Mouse (Mus musculus) right cerebral cortex, adult 2 months (tissue): Measurements from ENCODE around the gene 1700020L24Rik.

Experiments
- DNase-seq, 2 experiments: peaks; one replicate each; pipeline ENCODE4 v3.0.0; 2021 to 2022; ENCODE audit warnings: low spot score in 2 of 2

The 1700020L24Rik gene

DNA sequence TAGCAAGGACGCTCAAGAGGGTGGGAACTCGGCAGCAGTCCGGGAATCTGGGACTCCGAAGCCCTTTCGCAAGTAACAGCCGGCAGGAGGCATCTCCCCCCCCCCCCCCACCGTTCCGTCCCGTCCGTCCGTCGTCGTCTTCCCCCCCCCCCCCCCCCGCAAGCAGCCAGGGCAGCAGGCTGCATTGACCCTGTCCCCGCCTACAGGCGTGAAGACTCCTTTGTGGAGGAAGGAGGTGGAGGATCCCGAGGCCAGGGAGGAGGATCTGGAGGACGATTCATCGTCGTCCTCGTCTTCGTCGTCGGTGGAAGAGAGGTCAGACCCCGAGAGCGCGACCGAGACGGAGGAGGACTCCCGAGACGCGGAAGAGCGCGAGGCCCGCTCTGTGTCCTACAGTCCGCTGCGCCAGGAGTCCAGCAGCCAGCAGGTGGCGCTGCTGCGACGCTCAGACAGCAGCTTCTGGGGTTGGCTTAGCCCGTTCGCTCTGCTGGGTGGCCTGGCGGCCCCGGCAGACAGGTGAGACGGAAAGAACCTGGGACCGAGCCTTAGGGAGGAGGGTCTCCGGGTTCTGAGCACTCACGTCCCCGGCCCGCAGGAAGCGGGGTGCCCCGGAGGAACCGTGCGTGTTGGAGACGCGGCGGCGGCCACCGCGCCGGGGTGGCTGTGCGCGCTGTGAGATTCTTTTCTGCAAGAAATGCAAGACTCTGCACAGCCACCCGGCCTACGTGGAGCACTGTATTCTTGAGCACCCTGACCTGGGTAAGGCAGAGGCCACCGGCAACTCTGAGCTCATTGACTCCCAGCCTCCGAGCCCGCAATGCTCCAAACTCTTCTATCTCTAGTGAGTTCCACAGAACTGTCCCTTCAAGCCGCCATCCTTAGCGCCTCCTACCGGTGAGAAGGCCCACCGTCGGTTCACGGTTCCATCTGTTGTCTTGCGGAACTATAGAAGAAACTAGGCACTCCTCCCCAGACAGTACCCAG, 2.9 kb downstream of the 1700020L24Rik start:
- peak; percentile 87 to 89 for DNase-seq

DNA sequence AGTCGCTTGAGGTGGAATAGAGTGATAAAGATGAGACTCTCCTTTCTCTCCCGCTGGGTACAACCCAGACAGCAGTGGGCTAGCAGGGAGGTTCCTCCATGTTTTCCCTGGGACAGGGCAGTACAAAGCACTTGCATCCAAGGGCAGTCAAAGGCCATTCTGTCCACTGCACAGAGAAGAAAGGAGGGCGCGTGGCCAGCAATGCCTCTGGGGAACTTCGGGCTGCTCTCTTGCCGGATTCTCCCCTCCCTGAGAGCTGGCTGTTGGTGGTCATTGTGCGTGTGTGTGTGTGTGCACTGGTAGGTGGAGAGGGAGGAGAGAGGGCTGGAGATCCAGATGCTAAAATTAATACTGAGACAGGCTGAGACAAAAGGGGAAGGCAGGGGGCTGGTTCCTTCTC, 3.8 kb downstream of the 1700020L24Rik start:
- no peak for DNase-seq

DNA sequence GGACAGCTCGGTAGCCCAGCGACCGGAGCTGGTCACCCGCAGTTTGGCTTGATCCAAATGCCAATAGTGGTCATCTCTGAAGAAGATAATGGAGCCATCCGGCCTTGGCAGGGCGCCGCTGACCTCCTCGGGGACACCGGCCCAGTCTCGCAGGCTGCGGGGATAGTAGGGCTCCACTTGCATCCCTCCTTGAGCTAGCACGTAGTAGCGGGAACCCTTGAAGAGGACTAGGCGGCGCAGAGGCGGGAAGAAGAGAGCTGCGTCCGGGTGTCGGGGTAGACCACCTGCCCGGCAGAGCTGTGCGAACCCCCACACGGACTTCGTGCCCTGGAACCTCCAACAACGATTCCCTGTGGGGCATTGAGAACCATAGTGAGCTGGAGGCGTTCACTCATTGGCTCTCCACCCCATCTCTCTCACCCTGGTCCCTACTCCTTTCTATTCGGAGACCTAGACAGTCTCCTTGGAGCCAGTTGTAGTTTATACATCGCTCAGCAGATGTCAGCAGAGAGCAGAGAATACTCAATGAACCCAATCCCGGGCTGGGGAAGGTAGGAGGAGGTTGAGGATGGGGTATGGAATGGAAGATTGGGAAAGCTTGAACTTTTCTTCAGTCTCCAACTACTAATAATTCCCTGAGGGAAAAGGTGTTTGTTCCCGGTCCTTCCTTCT, 5.3 kb downstream of the 1700020L24Rik start:
- DNase-seq = peak; percentile 85 to 90

DNA sequence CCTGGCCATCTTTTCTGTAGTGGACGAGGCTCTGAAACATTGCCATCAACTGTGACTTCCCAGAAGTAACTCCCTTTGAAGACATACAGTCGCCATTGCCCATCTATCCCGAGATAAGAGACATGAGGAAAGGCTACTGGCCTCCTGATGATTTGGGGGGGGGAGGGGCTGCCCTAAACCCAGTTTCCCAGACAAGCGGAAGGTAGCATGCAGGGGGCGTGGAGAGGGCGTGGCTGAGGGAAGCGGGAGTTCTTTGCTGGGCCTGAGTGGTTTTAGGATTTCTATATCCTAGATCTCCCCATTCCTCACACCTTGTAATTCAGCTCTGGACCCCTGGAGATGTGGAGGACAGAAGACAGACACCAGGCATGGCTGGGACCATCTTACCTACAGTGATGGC, 6.3 kb downstream of the 1700020L24Rik start:
- no peak for DNase-seq

DNA sequence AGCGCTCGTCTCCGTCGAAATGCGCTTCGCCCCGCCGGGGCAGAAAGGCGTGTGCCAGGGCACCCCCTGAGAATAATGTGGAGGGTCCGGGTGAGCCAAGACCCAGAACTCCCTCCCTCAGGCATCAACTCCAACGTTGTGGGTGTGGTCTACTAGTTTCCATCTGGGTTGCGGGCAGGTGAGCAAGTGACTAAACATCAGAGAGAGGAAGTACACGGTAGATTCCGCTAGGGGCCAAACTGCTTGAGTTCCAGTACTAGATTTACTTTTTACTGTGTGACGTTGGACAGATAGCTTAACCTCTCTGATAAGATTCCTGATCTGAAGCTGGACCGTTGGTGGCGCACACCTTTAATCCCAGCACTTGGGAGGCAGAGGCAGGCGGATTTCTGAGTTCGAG, 7.5 kb downstream of the 1700020L24Rik start:
- no peak for DNase-seq

DNA sequence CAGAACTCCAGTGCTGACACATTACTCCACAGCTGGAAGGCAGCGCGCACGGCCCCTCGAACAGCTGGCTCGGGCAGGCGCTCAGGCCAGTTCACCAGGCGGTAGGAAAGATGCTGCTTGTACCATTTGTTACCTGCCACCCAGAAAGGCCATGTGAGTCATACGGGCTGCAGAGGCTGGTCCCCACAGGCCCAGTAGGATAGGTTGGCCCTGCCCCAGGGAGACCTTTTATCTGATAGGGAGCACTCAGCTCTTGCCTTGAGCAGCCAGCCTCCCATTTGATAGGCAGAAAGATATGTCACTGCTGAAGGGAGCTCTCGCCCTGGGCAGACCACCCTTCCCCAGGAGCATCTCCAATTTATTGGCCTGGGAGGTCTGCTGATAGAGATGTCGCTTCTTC, 10.1 kb downstream of the 1700020L24Rik start:
- DNase-seq = no peak

DNA sequence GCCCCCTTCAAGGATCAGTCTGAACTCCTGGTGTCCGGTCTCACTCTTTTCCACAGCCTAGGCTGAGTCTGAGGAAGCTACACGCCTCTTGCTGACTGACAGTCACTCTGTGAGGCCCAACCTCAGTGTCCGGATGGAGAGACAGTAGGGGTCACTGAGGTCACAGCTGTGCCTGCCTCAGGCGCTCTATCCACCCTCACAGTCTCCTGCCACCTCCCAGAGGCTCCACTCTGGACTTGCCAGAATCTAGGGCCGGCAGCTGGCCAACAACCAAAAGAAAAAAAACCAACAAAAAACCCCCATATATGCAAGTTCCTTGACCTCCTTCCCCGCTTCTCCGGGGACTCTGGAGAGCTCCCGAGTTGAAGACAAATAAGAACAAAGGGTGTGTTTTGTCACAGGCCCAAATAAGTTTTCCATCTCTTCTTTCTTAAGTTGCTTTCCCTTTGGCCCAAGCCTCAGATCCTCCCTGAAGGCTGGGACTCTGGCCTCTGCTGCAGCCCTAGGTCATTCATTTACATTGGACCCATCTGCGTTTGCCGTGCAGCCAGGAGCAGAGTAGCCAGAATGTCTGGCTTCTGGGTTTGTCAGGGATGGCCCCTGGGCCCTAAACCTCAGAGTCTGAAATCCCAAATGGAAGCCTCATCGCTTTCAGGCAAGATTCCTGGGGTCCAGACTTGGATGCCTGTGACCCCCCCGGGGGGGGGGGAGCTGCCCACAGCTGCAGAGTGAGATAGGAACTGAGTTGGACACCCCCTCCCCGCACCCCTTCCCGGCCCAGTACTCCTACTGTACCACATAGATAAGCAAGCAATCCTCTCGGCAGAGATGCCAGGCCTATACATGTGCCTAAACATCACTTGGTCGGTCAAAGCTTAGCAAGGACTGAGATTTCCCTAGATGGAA, 10.8 kb downstream of the 1700020L24Rik start:
- no peak for DNase-seq

DNA sequence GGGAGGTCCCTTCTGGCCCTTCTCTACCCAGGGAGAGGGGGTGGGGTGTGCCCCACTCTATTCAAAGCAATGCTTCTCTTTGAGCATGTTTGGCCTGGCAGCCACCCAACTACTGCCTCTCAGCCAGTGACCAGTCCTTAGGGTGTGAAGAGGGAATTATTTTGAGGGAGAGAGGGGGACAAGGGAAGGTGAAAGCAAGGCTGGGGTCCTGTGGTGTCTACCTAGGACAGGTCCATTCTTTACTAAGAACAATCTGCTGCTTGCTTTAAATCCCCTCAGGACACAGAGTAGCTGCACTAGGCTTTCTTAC, 11.4 kb downstream of the 1700020L24Rik start:
- DNase-seq = no peak

DNA sequence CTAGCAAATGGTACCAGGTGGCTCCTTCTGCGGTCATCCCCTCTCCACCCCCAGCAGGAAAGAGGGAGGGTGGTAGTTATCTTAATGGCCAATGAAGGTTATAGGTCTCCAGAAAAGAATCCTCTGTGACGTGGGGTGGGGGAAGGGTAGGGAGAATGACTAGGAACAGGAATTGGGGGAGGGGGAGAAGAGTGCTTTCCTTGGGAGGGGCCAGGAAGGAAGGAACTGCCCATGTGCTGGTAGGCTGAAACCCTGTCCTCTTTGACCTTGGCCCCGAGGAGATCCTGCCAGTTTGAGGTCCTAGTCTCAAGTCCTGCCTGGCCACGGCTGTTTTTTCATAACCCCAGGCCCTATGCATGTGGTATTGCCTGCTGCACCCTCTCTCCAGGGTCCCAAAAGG, 11.8 kb downstream of the 1700020L24Rik start:
- DNase-seq = no peak

DNA sequence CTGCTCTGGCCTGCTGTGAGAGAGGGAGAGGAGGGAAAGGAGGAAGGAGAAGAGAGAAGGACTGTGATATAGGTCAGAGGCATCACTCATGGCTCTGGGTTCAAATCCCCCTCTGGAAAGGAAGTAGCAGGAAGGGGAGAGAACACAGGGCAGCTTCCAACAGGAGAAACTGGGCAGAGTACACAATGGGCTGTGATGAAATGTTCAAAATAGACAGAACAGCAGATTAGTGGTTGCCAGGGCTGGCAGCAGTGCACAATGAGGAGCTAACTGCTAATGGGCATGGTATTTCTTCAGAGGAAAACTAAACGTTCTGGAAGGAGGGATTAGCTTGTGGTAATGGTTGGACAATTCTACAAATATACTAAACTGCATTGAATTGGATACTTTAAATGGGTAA, 13.1 kb downstream of the 1700020L24Rik start:
- no peak for DNase-seq

DNA sequence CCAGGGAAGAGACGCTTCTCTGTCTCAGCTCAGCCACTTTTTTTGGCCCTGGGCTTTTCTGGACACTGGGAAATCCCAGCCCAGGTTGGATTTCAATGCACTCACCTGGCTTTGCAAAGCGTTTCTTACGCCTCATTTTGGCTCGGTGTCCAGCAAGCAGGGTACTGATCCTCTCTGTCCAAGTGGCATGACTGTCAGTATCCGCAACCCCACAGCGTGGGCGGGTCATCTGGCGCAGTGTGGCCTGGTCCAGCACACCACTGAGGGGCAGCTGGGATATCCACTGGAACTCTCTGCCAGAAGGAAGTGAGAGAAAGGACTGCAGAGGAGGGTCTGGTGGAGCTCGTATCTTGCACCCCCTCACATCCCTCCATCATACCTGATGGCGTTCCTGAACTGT, 13.8 kb downstream of the 1700020L24Rik start:
- DNase-seq = no peak

DNA sequence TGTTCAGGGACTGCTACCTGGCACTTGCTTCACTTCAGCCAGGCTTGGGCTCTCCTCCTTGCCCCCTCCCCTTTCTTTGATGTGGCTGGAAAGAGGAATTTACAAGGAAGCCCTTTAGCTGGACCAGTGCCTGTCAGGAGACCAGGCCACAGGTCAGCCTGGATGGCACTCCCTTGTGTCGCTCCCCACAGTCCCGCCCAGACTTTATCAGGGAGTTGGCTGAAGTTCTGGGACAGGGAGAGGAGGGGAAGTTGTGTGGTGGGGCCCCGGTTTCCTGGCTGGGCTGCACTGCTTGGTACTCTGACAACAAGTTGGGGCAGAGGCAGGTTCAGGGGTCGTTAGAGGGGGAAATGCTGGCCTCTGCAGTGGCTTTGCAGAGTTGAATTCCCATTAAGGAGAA, 17.1 kb downstream of the 1700020L24Rik start:
- no peak for DNase-seq

DNA sequence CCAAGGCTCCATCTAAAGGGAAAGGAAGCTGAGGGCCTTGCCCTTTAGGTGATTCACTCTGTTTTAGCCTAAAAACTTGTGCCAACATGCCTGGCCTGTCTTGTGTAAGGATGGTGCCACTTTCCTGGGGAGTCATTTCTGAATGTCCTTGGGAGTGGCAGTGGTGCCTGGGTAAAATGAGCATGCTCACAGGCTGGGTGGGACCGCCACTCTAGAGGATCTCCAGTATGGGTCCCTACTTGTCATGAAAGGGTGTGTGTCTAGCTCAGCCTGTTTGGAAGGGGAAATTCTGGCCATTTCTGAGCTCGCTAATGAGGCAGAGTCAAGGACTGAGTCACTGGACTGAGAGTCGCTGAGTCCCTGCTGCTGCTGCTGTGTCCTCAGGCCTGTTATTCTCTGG, 18.1 kb downstream of the 1700020L24Rik start:
- DNase-seq = no peak

DNA sequence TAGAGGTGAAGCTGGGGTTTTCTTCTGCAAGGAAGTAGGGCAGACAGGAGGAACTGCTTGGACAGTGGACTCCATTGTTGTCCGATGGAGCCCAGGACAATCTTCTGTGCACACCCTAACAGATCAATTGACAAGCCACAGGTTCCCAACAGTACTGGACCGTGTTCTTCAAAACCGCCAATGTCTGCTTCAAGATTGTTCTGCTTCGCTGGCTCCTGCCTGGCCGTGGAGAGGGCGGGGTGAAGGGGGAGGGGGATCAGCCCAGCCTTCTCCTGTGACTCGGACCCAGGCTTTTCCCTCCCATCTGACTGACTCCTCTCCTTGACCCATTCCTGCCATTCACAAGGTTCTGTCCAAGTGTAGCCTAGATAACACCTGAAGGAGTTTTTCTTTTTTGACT, 19.8 kb downstream of the 1700020L24Rik start:
- DNase-seq = no peak

DNA sequence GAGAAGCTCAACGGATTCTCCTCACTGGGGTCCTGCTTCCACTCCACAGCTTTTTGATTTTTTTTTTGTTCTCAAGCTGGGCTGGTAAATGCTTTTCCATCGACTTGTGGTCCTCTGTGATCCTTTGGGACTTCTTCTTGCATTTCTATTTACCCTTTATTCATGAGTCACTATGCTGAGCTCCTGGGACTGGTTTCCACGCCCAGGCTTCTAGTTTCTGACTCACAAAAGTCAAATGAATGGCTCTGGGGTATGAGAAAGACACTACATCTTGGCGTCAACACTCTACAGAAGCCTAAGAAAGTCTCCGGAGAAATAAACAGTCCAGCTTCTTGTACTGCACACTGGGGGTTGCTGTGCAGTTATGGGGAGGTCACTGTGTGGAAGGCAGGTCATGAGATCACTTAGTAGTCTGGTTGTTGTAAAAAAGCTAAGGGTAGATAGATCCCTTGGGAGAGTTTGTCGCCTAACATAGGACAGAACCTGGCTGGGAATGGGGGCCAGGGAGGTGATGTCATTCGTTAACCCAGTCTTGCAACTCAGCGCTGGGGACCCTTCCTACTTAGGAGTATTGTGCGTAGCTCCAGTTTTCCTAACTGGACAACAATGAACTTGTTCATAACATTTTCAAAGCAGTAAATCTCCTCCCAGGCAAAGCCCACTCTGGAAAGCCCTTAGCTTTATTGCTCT, 20.6 kb downstream of the 1700020L24Rik start:
- no peak for DNase-seq

DNA sequence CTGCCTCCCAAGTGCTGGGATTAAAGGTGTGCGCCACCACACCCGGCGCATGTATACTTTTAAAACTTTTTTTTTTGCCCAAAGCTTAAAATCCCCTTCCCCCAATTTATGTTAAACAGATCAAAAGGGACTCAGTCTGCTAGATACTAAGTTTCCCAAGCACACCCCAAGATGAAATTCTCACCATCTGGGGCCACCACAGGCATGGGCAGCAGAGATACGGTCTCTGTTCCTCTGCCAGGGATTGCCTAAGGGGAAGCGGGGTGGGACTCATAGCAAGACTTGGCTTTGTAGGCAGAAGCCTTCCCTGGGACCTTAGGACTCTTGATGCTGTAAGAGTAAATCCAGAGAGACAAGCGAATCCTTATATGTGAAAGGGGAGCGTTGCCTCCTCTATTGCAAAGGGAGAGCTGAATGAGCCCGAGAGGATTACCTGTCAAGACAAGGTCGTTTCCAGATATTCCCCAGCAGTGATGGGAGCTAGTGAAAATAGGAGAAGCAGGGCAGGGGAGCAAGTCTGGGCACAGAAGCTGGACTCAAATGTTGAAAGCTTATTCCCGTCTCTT, 24.1 kb downstream of the 1700020L24Rik start:
- no peak for DNase-seq

DNA sequence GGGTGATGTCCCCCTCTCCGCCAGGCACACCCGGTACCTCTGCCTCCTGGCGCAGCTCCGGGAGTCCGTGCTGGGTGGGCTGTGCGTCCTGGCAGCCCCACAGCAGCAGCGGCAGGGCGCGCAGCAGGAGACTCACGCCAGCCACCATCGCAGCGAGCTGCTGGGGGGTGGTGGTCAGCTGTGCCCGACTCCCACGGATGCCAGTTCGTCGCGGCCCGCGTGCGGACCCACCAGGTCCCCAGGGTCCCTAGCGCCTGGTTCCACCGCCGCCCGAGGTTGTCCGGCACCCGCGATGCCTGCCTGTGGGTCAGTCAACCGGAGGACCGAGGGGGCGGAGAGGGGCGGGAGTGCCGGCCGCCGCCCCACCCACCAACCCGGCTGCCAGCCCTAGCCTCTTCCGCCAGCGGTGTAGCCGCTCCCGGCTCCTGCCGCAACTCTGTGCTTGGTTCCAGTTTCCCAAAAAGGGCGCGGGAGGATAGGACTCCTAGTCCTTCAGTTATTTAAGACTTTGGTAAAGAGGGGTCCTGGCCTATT, 25.3 kb downstream of the 1700020L24Rik start, which contains the start of gene Mmp28:
TSS of gene Mmp28 (minus strand) at position 361 of the 534 bp plus-strand sequence.
- DNase-seq = peak in 1 of 2 experiments; percentile 28

DNA sequence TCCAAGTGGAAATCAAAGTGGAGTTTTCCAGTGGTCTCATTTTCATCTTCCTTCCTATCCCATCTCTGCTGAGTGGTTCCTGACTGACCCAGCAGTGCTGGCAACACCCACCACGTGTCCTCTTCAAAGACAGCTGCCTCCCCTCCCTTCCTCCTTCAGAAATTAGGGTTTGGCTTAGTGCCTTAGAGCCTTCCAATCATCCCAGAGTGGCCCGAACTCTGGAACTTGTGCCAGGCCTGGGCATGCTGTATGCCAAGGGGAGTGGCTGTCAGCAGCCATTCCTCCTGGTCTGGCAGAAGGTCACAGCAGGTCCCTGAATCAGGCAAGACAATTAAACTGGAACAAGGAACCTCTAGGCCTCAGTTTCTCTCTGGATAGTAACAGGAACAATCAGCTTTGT, 28.5 kb downstream of the 1700020L24Rik start:
- peak in 1 of 2 experiments; percentile 18 for DNase-seq

DNA sequence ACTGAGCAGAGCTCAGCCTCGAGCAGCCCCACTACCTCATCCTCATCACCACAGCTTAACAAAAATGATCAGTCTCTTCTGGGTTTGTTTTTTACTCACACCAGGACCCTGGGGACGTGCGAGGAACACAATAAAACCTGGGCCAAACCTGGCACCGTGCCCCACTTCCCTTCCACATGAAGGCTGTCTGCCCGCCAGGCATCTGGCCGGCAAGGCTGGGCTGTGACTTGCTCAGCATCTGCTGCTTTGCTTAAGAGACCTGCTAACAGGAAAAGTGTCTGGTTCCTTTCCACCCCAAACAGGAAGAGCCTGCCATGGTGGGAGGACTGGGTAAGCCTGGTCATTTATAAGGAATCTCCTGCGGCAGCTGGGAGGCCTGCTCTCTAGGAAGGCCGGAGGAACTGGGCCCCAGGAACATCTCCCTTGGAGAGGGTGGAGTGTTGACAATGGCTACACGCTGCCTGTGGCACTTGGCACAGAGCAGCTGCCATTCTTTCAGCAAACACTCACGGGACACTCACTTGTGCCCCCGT, 29.7 kb downstream of the 1700020L24Rik start:
- DNase-seq = no peak

DNA sequence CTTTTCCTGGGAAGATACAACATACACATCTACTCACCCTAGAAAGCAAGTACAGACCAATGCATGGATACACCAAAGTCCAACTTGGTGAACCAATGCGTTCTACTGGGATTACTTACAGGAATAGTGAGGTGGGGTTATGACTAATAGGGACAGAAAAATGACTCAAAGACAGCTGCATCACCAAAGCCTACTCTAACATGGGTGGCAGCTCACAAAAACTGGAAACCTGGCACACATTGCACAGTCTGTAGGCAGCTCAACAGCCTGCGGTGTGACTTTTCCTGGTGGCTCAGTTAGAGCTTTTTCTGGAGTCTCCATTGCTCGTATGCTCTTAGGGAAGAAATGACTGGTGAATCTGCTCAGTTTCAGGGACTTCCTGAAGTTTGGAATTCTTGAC, 31.3 kb downstream of the 1700020L24Rik start:
- DNase-seq = no peak

DNA sequence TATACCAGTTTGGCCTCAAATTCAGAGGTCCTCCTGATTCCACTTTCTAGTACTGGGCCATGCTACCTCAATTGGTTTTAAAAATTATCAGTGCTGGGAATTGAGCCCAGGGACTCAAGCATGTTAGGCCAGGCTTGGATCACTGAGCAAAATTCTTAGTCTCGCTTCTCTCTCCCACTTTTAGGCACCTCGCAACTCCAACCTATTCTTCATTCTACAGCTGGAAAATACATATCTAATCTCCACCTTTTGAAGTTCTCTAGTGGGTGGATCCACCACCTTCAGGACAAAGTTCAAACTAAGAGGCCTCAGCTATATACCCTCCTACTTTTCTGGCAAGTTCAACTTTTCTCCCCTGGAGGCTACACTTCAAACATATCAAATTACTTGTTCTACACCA, 34.3 kb downstream of the 1700020L24Rik start:
- DNase-seq = no peak
